Mouse (Mus musculus) CH12.LX (cell line): ENCODE results near the gene Thap7. TPM values are rescaled to one million over a fixed set of nuclear protein-coding genes. Genes with fewer than 3 reads are reported as not detected.

ENCODE experiments used
- DNase-seq: peaks from one replicate; pipeline ENCODE4 v3.0.0-alpha.2; 2013; ENCODE audit errors: extremely low read depth
- H3K27ac ChIP-seq: 2 replicates; pipeline ENCODE4 v1.5.1; 2012; ENCODE audit warnings: low read depth, mild to moderate bottlenecking, control low read depth, moderate library complexity; ENCODE audit not compliant: insufficient read depth
- H3K27me3 ChIP-seq: replicated peaks from 2 replicates; pipeline ENCODE3; 2012; ENCODE audit warnings: inconsistent platforms
- H3K36me3 ChIP-seq, 2 experiments: replicated peaks in 1 of 2; 2 replicates each; pipeline versions ENCODE3 to v1.6.1; 2012; ENCODE audit warnings: inconsistent platforms in 1 of 2, low read length in 1 of 2, mild to moderate bottlenecking in 1 of 2, mixed read lengths in 1 of 2, moderate library complexity in 1 of 2; ENCODE audit not compliant: control insufficient read depth in 1 of 2, insufficient read depth in 1 of 2
- H3K4me1 ChIP-seq, 2 experiments: 2 replicates each; pipeline ENCODE4 v1.6.1; 2012; ENCODE audit warnings: inconsistent platforms in 1 of 2, moderate library complexity in 1 of 2; ENCODE audit not compliant: insufficient read depth in 2 of 2, control insufficient read depth in 1 of 2
- H3K4me2 ChIP-seq: 2 replicates; pipeline ENCODE4 v1.6.1; 2012; ENCODE audit warnings: low read depth, mild to moderate bottlenecking, control low read depth; ENCODE audit not compliant: poor library complexity, insufficient read depth, severe bottlenecking
- H3K4me3 ChIP-seq, 3 experiments: fragments of 150-350 bp in 1 of 3; sonication (generic) in 1 of 3; replicated peaks in 1 of 3; 2 replicates each; pipeline versions ENCODE3 to v1.5.1; 2011 to 2012; ENCODE audit warnings: low read depth in 2 of 3, low read length in 2 of 3, mild to moderate bottlenecking in 2 of 3, moderate library complexity in 2 of 3, control low read depth in 1 of 3, improper control_type of control experiment in 1 of 3, inconsistent platforms in 1 of 3, mixed read lengths in 1 of 3; ENCODE audit not compliant: poor library complexity in 1 of 3
- H3K79me2 ChIP-seq: replicated peaks from 2 replicates; pipeline ENCODE4 v1.6.1; 2012; ENCODE audit warnings: mild to moderate bottlenecking, moderate library complexity; ENCODE audit not compliant: control insufficient read depth, poor library complexity, insufficient read depth, severe bottlenecking; ENCODE audit errors: extremely low read depth
- H3K9ac ChIP-seq: 2 replicates; pipeline ENCODE4 v1.6.1; 2012; ENCODE audit warnings: low read depth, mild to moderate bottlenecking, control low read depth, moderate library complexity; ENCODE audit not compliant: insufficient read depth
- H3K9me3 ChIP-seq: replicated peaks from 2 replicates; pipeline ENCODE3; 2012; ENCODE audit warnings: low read length, inconsistent platforms, mixed read lengths
- BHLHE40 ChIP-seq: IDR thresholded peaks from 2 replicates; pipeline ENCODE4 v1.6.1; 2011; ENCODE audit warnings: mild to moderate bottlenecking, low read depth, low read length, improper control_type of control experiment
- E2F4 ChIP-seq: IDR thresholded peaks from 2 replicates; pipeline ENCODE4 v1.6.1; 2011; ENCODE audit warnings: low read depth, low read length, improper control_type of control experiment; ENCODE audit not compliant: insufficient replicate concordance
- EP300 ChIP-seq: IDR thresholded peaks from 2 replicates; pipeline ENCODE4 v1.6.1; 2011; ENCODE audit warnings: low read length, improper control_type of control experiment
- GABPA ChIP-seq: IDR thresholded peaks from 2 replicates; pipeline ENCODE4 v1.6.1; 2012; ENCODE audit warnings: low read depth, low read length, improper control_type of control experiment, inconsistent platforms; ENCODE audit not compliant: insufficient replicate concordance
- IRF4 ChIP-seq: IDR thresholded peaks from 2 replicates; pipeline ENCODE4 v1.6.1; 2014; ENCODE audit warnings: low read depth, mild to moderate bottlenecking, inconsistent platforms, low read length, improper control_type of control experiment
- JUN ChIP-seq: IDR thresholded peaks from 2 replicates; pipeline ENCODE4 v1.6.1; 2011; ENCODE audit warnings: low read depth, mild to moderate bottlenecking, low read length, improper control_type of control experiment, moderate library complexity; ENCODE audit not compliant: insufficient read depth
- MAFK ChIP-seq: IDR thresholded peaks from 2 replicates; pipeline ENCODE4 v1.6.1; 2011; ENCODE audit warnings: low read length, improper control_type of control experiment; ENCODE audit not compliant: insufficient replicate concordance
- MAX ChIP-seq: IDR thresholded peaks from 2 replicates; pipeline ENCODE4 v1.6.1; 2011; ENCODE audit warnings: low read length, improper control_type of control experiment
- MEF2A ChIP-seq: IDR thresholded peaks from 2 replicates; pipeline ENCODE4 v1.6.1; 2014; ENCODE audit warnings: low read depth, mild to moderate bottlenecking, inconsistent platforms, low read length, improper control_type of control experiment, borderline replicate concordance
- MXI1 ChIP-seq: IDR thresholded peaks from 2 replicates; pipeline ENCODE4 v1.6.1; 2011; ENCODE audit warnings: mild to moderate bottlenecking, low read depth, low read length, improper control_type of control experiment
- MYC ChIP-seq: IDR thresholded peaks from 2 replicates; pipeline ENCODE4 v1.6.1; 2011; ENCODE audit warnings: low read depth, mild to moderate bottlenecking, improper control_type of control experiment, low read length
- NRF1 ChIP-seq: IDR thresholded peaks from 2 replicates; pipeline ENCODE4 v1.6.1; 2014; ENCODE audit warnings: low read depth, mild to moderate bottlenecking, inconsistent platforms, low read length, improper control_type of control experiment, moderate library complexity
- POLR2A ChIP-seq: IDR thresholded peaks from 2 replicates; pipeline ENCODE4 v1.6.1; 2011; ENCODE audit warnings: low read depth, mild to moderate bottlenecking, improper control_type of control experiment, low read length
- POLR2AphosphoS2 ChIP-seq: IDR thresholded peaks from 2 replicates; pipeline ENCODE4 v1.6.1; 2011; ENCODE audit warnings: low read depth, low read length, improper control_type of control experiment
- RAD21 ChIP-seq: IDR thresholded peaks from 2 replicates; pipeline ENCODE4 v1.6.1; 2011; ENCODE audit warnings: low read depth, mild to moderate bottlenecking, low read length, improper control_type of control experiment, moderate library complexity
- RCOR1 ChIP-seq: conservative IDR thresholded peaks from 2 replicates; pipeline ENCODE4 v1.6.1; 2012; ENCODE audit warnings: low read depth, mild to moderate bottlenecking, inconsistent platforms, low read length, improper control_type of control experiment
- TBP ChIP-seq: conservative IDR thresholded peaks from 2 replicates; pipeline ENCODE4 v1.6.1; 2011; ENCODE audit warnings: low read depth, low read length, improper control_type of control experiment
- USF2 ChIP-seq: conservative IDR thresholded peaks from 2 replicates; pipeline ENCODE4 v1.6.1; 2011; ENCODE audit warnings: low read depth, low read length, improper control_type of control experiment
- ZKSCAN1 ChIP-seq: IDR thresholded peaks from 2 replicates; pipeline ENCODE4 v1.6.1; 2012; ENCODE audit warnings: low read depth, inconsistent platforms, low read length, improper control_type of control experiment, borderline replicate concordance
- ZMIZ1 ChIP-seq: IDR thresholded peaks from 2 replicates; pipeline ENCODE4 v1.6.1; 2012; ENCODE audit warnings: low read depth, mild to moderate bottlenecking, inconsistent platforms, low read length, improper control_type of control experiment
- ZNF384 ChIP-seq: IDR thresholded peaks from 2 replicates; pipeline ENCODE4 v1.6.1; 2012; ENCODE audit warnings: low read depth, low read length, improper control_type of control experiment, inconsistent platforms
- dilution Hi-C: fragments of 300-500 bp; cut with MboI; formaldehyde crosslinking; loops from 2 replicates; pipeline ENCODE4 v1.14.3; 2020; ENCODE audit warnings: low sequenced_read_pairs; ENCODE audit not compliant: extremely low pct_unique_long_range_greater_than_20kb, extremely low pct_ligation_motif_present
- in situ Hi-C: fragments of 300-500 bp; cut with MboI; formaldehyde crosslinking; loops from 3 replicates; pipeline ENCODE4 v1.14.3; 2019; ENCODE audit warnings: low sequenced_read_pairs, low pct_ligation_motif_present, low pct_unique_long_range_greater_than_20kb, mixed read lengths
- polyA plus RNA-seq: library from polyadenylated mRNA; unstranded; fragments of >175 nt; gene quantifications from 2 replicates; pipeline ENCODE4 v1.2.1, GENCODE M21; 2012; ENCODE audit warnings: low read depth; ENCODE audit not compliant: insufficient read length
- total RNA-seq, 2 experiments: library from RNA; depleted of rRNA; stranded (reverse); fragments of 300-350 nt in 1 of 2; fragments of >200 nt in 1 of 2; gene quantifications; 2 replicates each; pipeline ENCODE4 v1.2.3; 2012 to 2014

Thap7 gene
- total and polyA plus RNA-seq, 3 experiments = 64.3 to 83.3 (median 79.4) TPM

- TF ChIP-seq TBP (no peak), GABPA (no peak), RAD21 (no peak), USF2 (0 out of 2 replicates have a peak, but pooled peaks have one; percentile 42), MAFK (no peak), IRF4 (no peak)
Measured at GRCm38 (mm10) chr16:17553910-17554685, 23.2 kb upstream of the Thap7 start (continued).

GRCm38 (mm10) chr16:17552837-17553236 is 21.9 kb upstream of the Thap7 start:
- no peak overlapping the region for H3K4me2 ChIP-seq
- no peak overlapping the region for H3K4me3 ChIP-seq
- H3K79me2 ChIP-seq = no peaks in the 10 kb centered on the region
- no peak for TF ChIP-seq MEF2A
- TF ChIP-seq RCOR1 = no peak
- TF ChIP-seq POLR2AphosphoS2 = no peak
- TF ChIP-seq NRF1 = no peak
- TF ChIP-seq EP300 = no peak
- no peak for TF ChIP-seq MAX
- no peak for TF ChIP-seq ZKSCAN1
- TF ChIP-seq BHLHE40 = no peak
- no peak for TF ChIP-seq MXI1
- no peak for TF ChIP-seq POLR2A
- no peak for TF ChIP-seq ZMIZ1
- no peak for TF ChIP-seq ZNF384
- TF ChIP-seq E2F4 = no peak
- no peak for TF ChIP-seq JUN
- no peak for TF ChIP-seq MYC
- TF ChIP-seq USF2 = no peak
- TF ChIP-seq MAFK = no peak
- in situ Hi-C loops = loop anchor here (5.0 to 10.0 kb wide), 2 partner anchors 34 to 182 kb away; partner anchors contain the start of gene Med15
- no peak overlapping the region for H3K9ac ChIP-seq
- no peaks in the 10 kb centered on the region for H3K9me3 ChIP-seq
- H3K27ac ChIP-seq = no peak overlapping the region
- dilution Hi-C loops = no loop called here
- DNase-seq = no peak
- peaks cover 13 to 29% of the 10 kb centered on the region in 2 experiments for H3K4me1 ChIP-seq
- peaks cover 8% of the 10 kb centered on the region for H3K27me3 ChIP-seq
- H3K36me3 ChIP-seq = no peaks in the 10 kb centered on the region
